Mouse (Mus musculus): Measurements from ENCODE around the gene Cdh16. TPM values are rescaled to one million over a fixed set of nuclear protein-coding genes. Genes with fewer than 3 reads are reported as not detected.
A peak's percentile ranks its signal among the peaks of the same experiment; 100 is the strongest.
"Not testable (repeated sequence)": the region's sequence is repeated elsewhere in the genome, so short reads cannot be mapped to it uniquely, and the experiment has no call there.

Cdh16 gene
- polyA plus RNA-seq (2014; fragmentation: Nextera tagmentation; extraction: Ambion mirVana), result not detected in 2 replicates

DNA sequence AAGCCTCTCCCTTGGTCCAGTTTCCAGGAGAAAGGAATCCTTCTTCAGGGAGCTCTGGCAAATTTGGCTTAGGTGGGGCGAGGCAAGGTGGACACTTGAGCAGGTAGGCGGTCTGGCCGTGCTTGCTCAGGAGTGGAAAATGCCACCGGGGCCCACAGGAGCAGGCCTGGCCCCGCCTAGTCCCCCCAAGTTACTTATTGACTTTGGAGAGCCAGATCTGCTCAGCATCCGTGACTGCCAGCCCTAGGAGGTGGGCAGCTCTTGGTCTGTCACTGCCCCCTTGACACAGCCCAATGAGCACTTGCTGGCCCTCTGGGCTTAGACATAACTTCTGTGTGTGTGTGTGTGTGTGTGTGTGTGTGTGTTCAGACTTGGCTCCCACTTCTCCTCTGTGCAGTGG is at the start of gene Cdh16:
Gene Cdh16, minus strand, starts transcription at position 236 of the 400 bp plus-strand sequence.
- Histone ChIP-seq H3K4me3 (ENCODE audit: low read depth, low read length) (no peak within 1 kb of the TSS), H3K9ac (replicated peaks; ENCODE audit: low read depth, low read length) (no peak within 1 kb of the TSS), H3K36me3 (ENCODE audit: control insufficient read depth, insufficient read depth, low read length) (no peaks in the 10 kb centered on the region), H3K9me3 (ENCODE audit: control insufficient read depth, low read length) (no peaks in the 10 kb centered on the region), H3K4me2 (ENCODE audit: low read depth, low read length) (no peak within 1 kb of the TSS), H3K27ac (ENCODE audit: low read depth, low read length) (no peak within 1 kb of the TSS), H3K4me1 (ENCODE audit: control insufficient read depth, insufficient read depth, low read length) (no peaks in the 10 kb centered on the region), H3K27me3 (ENCODE audit: control insufficient read depth, insufficient read depth, low read length) (no peaks in the 10 kb centered on the region)
- WGBS, result 84% methylated on average over 6 of the region's 6 CpGs
- no peak for ATAC-seq (ENCODE audit: low read depth)

DNA sequence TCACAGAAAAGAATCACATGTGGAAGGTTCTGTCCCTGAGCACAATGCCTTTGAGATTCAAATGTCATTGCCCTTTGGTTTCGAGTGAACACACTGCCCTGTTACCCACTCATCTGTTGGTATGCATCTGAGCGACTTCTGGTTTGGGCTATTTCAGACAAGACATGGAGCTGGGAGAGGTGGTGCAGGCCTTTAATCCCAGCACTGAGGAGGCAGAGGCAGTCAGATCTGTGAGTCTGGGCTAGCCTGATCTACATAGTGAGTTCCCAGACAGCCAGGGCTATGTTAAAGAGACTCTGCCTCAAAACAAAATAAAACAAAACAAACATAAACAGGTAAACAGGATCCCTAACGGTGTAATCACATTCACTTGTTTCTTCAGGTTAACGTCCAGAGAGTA is 31.4 kb upstream of the Cdh16 start:
- Histone ChIP-seq H3K27me3 (ENCODE audit: control insufficient read depth, insufficient read depth, low read length) (no peaks in the 10 kb centered on the region), H3K4me2 (ENCODE audit: low read depth, low read length) (no peak overlapping the region), H3K9me3 (ENCODE audit: control insufficient read depth, low read length) (no peaks in the 10 kb centered on the region), H3K4me1 (ENCODE audit: control insufficient read depth, insufficient read depth, low read length) (no peaks in the 10 kb centered on the region), H3K36me3 (ENCODE audit: control insufficient read depth, insufficient read depth, low read length) (no peaks in the 10 kb centered on the region), H3K4me3 (ENCODE audit: low read depth, low read length) (no peak overlapping the region), H3K9ac (replicated peaks; ENCODE audit: low read depth, low read length) (no peak overlapping the region), H3K27ac (ENCODE audit: low read depth, low read length) (no peak overlapping the region)
- no peak for ATAC-seq (ENCODE audit: low read depth)
- WGBS, result 74% methylated on average over 4 of the region's 4 CpGs

DNA sequence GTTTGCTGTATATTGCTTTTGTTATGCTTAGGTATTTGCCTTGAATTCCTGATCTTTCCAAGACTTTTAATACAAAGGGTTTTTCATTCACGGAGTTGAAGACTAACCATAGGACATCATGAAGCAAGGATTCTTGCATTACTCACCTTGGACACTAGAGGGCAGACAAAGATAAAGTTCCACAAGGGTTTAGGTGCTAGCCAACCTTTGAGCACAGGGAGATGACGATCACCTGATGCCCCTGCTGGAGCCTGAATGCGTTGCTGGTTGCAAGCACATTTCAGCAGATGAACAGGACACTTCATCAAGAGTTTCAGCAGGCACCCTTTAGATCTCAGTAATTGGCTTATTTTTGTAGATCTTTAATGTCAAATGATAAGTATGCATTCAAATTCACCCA is 30.8 kb upstream of the Cdh16 start:
- Histone ChIP-seq H3K4me1 (ENCODE audit: control insufficient read depth, insufficient read depth, low read length) (no peaks in the 10 kb centered on the region), H3K4me3 (ENCODE audit: low read depth, low read length) (no peak overlapping the region), H3K4me2 (ENCODE audit: low read depth, low read length) (no peak overlapping the region), H3K9ac (replicated peaks; ENCODE audit: low read depth, low read length) (no peak overlapping the region), H3K27ac (ENCODE audit: low read depth, low read length) (no peak overlapping the region), H3K9me3 (ENCODE audit: control insufficient read depth, low read length) (no peaks in the 10 kb centered on the region), H3K36me3 (ENCODE audit: control insufficient read depth, insufficient read depth, low read length) (no peaks in the 10 kb centered on the region), H3K27me3 (ENCODE audit: control insufficient read depth, insufficient read depth, low read length) (no peaks in the 10 kb centered on the region)
- WGBS, result 1% methylated on average over 3 of the region's 3 CpGs
- ATAC-seq (ENCODE audit: low read depth), result peak; percentile 92

- not testable (repeated sequence) for H3K27me3 ChIP-seq (ENCODE audit: control insufficient read depth, insufficient read depth, low read length); ATAC-seq (ENCODE audit: low read depth); H3K27ac ChIP-seq (ENCODE audit: low read depth, low read length); H3K36me3 ChIP-seq (ENCODE audit: control insufficient read depth, insufficient read depth, low read length); H3K4me2 ChIP-seq (ENCODE audit: low read depth, low read length); H3K9me3 ChIP-seq (ENCODE audit: control insufficient read depth, low read length); H3K9ac ChIP-seq (replicated peaks; ENCODE audit: low read depth, low read length); H3K4me3 ChIP-seq (ENCODE audit: low read depth, low read length)
- peaks cover 16% of the 10 kb centered on the region for H3K4me1 ChIP-seq (ENCODE audit: control insufficient read depth, insufficient read depth, low read length)
- WGBS, result 79% methylated on average over 3 of the region's 3 CpGs
Observed at GRCm38 (mm10) chr8:104644187-104644586, 20.0 kb upstream of the Cdh16 start.

- peak overlapping the region; percentile 86 for H3K4me2 ChIP-seq (ENCODE audit: low read depth, low read length)
- H3K27me3 ChIP-seq (ENCODE audit: control insufficient read depth, insufficient read depth, low read length), result no peaks in the 10 kb centered on the region
- peak; percentile 35; the same call in 1 of the 2 replicates for ATAC-seq (ENCODE audit: low read depth)
- H3K9ac ChIP-seq (replicated peaks; ENCODE audit: low read depth, low read length), result peak overlapping the region; percentile 72
- WGBS, result 68% methylated on average over 6 of the region's 6 CpGs
- 0 out of 2 replicates have a peak, but pooled peaks cover 6% of the 10 kb centered on the region for H3K36me3 ChIP-seq (ENCODE audit: control insufficient read depth, insufficient read depth, low read length)
- H3K9me3 ChIP-seq (ENCODE audit: control insufficient read depth, low read length), result no peaks in the 10 kb centered on the region
- H3K27ac ChIP-seq (ENCODE audit: low read depth, low read length), result peak overlapping the region; percentile 83
- peak overlapping the region; percentile 76 for H3K4me3 ChIP-seq (ENCODE audit: low read depth, low read length)
- peaks cover 16% of the 10 kb centered on the region for H3K4me1 ChIP-seq (ENCODE audit: control insufficient read depth, insufficient read depth, low read length)
Observed at GRCm38 (mm10) chr8:104642324-104642654, 18.1 kb upstream of the Cdh16 start.

DNA sequence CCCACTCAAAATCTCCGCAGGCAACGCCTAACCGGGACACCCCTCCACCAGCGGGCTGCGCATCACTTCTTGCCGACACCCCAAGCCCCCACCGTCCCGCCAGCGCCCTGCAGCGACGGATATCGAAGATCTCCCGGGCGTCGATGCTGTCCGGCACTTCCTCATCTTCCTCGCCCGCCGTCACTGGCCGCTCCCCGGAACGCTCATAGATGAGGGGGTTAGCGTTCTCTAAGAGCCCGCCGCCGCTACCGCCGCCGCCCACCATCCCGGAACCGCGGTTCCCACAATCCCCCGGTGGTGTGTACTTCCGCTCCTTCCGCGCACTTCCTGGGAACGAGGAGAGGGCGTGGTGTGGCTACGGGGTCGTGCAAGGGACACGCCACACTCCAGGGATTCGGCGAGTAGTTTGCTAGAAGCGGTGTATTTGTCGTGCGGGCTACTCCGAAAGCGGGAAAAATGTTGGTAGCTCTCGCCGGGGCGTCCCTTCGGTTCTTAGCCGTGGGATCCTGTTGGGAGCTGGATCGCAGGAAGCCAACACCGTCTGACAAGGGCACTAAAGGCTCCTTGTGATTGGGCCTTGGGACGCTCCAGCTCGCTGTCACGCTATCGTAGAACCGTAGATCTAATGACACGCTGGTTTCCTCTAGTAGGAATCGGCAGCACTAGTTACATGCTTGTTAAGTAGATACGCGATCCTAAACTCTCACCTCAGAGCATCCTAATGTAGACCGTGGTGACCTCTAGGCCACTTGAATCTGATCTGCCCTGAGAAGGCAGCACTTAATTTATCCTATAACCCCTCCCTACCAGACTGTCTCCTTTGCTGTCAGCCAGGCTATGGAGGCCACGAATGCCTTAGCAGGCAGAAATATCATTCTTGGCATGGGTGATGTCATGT is 17.5 kb upstream of the Cdh16 start, which contains the start of gene Ciao2b:
Gene Ciao2b, minus strand, starts transcription at position 540 of the 898 bp plus-strand sequence.
- ATAC-seq (ENCODE audit: low read depth), result peak; percentile 97
- peaks cover 10% of the 10 kb centered on the region; the same call in 1 of the 2 replicates for H3K36me3 ChIP-seq (ENCODE audit: control insufficient read depth, insufficient read depth, low read length)
- peak within 1 kb of the TSS; percentile 86 for H3K4me2 ChIP-seq (ENCODE audit: low read depth, low read length)
- peaks cover 16% of the 10 kb centered on the region for H3K4me1 ChIP-seq (ENCODE audit: control insufficient read depth, insufficient read depth, low read length)
- no peaks in the 10 kb centered on the region for H3K27me3 ChIP-seq (ENCODE audit: control insufficient read depth, insufficient read depth, low read length)
- WGBS, result under 1% methylated on average over 66 of the region's 66 CpGs
- peak within 1 kb of the TSS; percentile 76 for H3K4me3 ChIP-seq (ENCODE audit: low read depth, low read length)
- H3K27ac ChIP-seq (ENCODE audit: low read depth, low read length), result peak within 1 kb of the TSS; percentile 83
- H3K9me3 ChIP-seq (ENCODE audit: control insufficient read depth, low read length), result no peaks in the 10 kb centered on the region
- H3K9ac ChIP-seq (replicated peaks; ENCODE audit: low read depth, low read length), result peak within 1 kb of the TSS; percentile 72

- no peak overlapping the region for H3K27ac ChIP-seq (ENCODE audit: low read depth, low read length)
- no peaks in the 10 kb centered on the region for H3K9me3 ChIP-seq (ENCODE audit: control insufficient read depth, low read length)
- peak; percentile 21 for ATAC-seq (ENCODE audit: low read depth)
- H3K4me1 ChIP-seq (ENCODE audit: control insufficient read depth, insufficient read depth, low read length), result peaks cover 16% of the 10 kb centered on the region
- H3K4me2 ChIP-seq (ENCODE audit: low read depth, low read length), result peak overlapping the region; percentile 86
- WGBS, result 12% methylated on average over 25 of the region's 25 CpGs
- H3K36me3 ChIP-seq (ENCODE audit: control insufficient read depth, insufficient read depth, low read length), result peaks cover 10% of the 10 kb centered on the region; the same call in 1 of the 2 replicates
- peak overlapping the region; percentile 76 for H3K4me3 ChIP-seq (ENCODE audit: low read depth, low read length)
- peak overlapping the region; percentile 72 for H3K9ac ChIP-seq (replicated peaks; ENCODE audit: low read depth, low read length)
- no peaks in the 10 kb centered on the region for H3K27me3 ChIP-seq (ENCODE audit: control insufficient read depth, insufficient read depth, low read length)
Observed at GRCm38 (mm10) chr8:104640831-104641370, 16.7 kb upstream of the Cdh16 start.

DNA sequence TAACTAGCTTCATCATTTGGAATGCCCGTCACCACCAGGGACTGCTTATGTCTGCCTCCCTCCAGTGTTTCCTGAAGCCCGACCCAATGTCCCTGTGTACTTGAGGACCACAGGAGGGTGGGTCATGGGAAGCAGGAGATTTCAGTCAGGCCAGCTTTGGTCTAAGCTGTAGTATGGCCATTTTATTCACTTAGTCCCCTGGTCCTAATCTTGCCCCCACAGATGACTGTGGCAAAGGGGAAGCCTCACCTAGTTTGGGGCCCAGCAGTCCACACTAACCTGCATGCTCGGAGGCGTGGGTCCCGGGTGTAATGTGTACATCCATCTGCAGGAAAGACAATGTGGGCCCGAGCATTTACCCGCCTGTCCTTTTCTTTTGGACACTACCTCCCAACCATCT is 16.0 kb upstream of the Cdh16 start:
- H3K27ac ChIP-seq (ENCODE audit: low read depth, low read length), result no peak overlapping the region
- H3K9me3 ChIP-seq (ENCODE audit: control insufficient read depth, low read length), result no peaks in the 10 kb centered on the region
- no peaks in the 10 kb centered on the region for H3K27me3 ChIP-seq (ENCODE audit: control insufficient read depth, insufficient read depth, low read length)
- ATAC-seq (ENCODE audit: low read depth), result no peak
- peaks cover 11% of the 10 kb centered on the region; the same call in 1 of the 2 replicates for H3K36me3 ChIP-seq (ENCODE audit: control insufficient read depth, insufficient read depth, low read length)
- H3K4me2 ChIP-seq (ENCODE audit: low read depth, low read length), result peak overlapping the region; percentile 86
- H3K9ac ChIP-seq (replicated peaks; ENCODE audit: low read depth, low read length), result 0 out of 2 replicates have a peak overlapping the region, but pooled peaks have one; percentile 8
- WGBS, result 92% methylated on average over 7 of the region's 7 CpGs
- peaks cover 16% of the 10 kb centered on the region for H3K4me1 ChIP-seq (ENCODE audit: control insufficient read depth, insufficient read depth, low read length)
- H3K4me3 ChIP-seq (ENCODE audit: low read depth, low read length), result peak overlapping the region; percentile 76; the same call in 1 of the 2 replicates

DNA sequence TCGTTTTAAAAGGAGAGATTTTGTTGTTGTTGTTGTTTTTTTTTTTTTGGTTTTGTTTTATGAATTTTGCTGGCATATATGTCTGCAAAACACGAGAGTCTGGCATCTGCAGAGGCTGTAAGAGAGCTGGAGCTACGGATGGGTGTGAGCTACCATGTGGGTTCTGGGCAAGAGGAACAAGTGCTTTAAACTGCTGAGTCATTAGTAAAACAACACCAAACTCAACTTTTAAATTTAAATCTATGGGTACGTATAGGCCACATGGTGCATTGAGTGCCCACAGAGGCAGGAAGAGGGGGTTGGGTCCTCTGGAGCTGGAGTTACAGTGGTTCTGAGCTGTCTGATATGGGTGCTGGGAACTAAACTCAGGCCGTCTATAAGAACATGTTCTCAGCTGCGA is 13.8 kb upstream of the Cdh16 start:
- H3K27me3 ChIP-seq (ENCODE audit: control insufficient read depth, insufficient read depth, low read length), result no peaks in the 10 kb centered on the region
- H3K4me3 ChIP-seq (ENCODE audit: low read depth, low read length), result no peak overlapping the region
- 92% methylated on average over 6 of the region's 6 CpGs for WGBS

More for the DNA sequence above, 13.8 kb upstream of the Cdh16 start:
- Histone ChIP-seq H3K9me3 (ENCODE audit: control insufficient read depth, low read length) (no peaks in the 10 kb centered on the region), H3K9ac (replicated peaks; ENCODE audit: low read depth, low read length) (no peak overlapping the region), H3K27ac (ENCODE audit: low read depth, low read length) (no peak overlapping the region), H3K4me1 (ENCODE audit: control insufficient read depth, insufficient read depth, low read length) (peaks cover 16% of the 10 kb centered on the region), H3K4me2 (ENCODE audit: low read depth, low read length) (no peak overlapping the region), H3K36me3 (ENCODE audit: control insufficient read depth, insufficient read depth, low read length) (peaks cover 16% of the 10 kb centered on the region; the same call in 1 of the 2 replicates)
- no peak for ATAC-seq (ENCODE audit: low read depth)
